Mouse (Mus musculus) left cerebral cortex, adult 18-20 months (tissue): Measurements from ENCODE around the gene Srrm3. TPM values are rescaled to one million over a fixed set of nuclear protein-coding genes. Genes with fewer than 3 reads are reported as not detected.
A peak's percentile ranks its signal among the peaks of the same experiment; 100 is the strongest.

Source experiments
- DNase-seq, 2 experiments: peaks; one replicate each; pipeline ENCODE4 v3.0.0; 2021 to 2022; ENCODE audit warnings: low spot score in 2 of 2, mixed read lengths in 1 of 2
- long read RNA-seq, 2 experiments: library from polyadenylated mRNA; stranded (forward); transcript quantifications; one replicate each; pipeline ENCODE4 v2.0.0; 2021
- total RNA-seq, 2 experiments: library from RNA; stranded (reverse); gene quantifications; 2 replicates each; pipeline ENCODE4 v1.2.3; 2021

Gene Srrm3
- total RNA-seq, result 10 to 100 TPM; 94.9 to 95.4 TPM
- long read RNA-seq, experiment 1, partial matches to known transcripts, result 21 of 49 reads
- long read RNA-seq, experiment 1, other reads (novel, unspliced or antisense), result 28 of 49 reads
- long read RNA-seq, experiment 2, partial matches to known transcripts, result 13 of 20 reads
- long read RNA-seq, experiment 2, other reads (novel, unspliced or antisense), result 7 of 20 reads

DNA sequence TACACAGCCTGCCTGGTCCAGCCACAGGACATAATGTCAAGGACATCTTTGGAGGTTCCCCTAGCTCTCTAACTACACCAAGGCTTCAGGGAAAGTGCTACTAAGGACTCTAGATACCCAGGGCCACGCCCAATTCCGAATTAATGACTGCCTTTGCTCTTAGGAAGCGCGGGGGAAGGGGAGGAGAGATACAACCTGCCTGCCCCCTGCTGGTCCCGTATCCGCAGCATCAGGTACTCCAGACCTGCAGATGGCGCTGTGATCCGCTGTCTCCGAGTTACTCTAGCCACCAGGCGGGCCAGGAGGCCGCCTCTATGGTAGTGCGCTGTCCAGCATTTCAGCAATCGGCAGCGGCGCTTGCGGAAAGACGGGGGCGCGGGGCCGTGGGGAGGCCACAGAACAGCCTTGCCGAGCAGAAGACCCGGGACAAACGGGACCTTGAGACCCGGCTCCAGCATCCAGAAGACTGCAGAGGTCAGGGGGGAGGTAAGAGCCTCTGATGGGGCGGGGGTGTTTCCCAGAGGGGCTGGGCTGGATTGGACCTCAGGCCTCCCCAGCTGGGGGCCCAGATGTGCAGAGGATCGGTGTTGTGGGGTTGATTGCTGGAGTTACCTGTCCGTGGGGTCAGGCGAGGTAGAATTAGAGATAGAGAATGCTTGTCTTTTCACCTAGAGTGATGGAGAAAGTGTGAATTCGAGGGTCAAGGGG lies at the start of gene Srrm3:
Srrm3 (plus strand) TSS at position 336 of the 708 bp plus-strand sequence.
- peak; percentile 94 to 96 for DNase-seq

DNA sequence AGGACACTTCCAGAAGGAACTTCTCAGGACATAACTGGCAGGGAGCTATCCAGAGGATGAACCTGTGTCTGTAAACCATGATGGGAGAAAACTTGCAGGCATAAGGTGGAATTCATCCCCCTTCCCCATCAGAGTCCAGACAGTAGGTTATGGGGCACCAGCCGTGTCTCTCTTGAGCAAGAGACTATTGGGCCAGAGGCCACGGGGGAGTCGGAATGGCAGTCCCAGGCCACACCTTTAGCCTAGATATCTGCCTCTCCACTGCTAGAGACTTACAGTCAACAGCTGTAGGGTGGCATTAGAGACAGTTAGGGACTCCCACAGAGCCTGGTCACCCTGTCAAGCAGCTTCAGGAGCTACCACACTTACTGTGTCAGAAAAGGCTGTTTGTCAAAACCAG lies 44.8 kb upstream of the Srrm3 start:
- no peak for DNase-seq

DNA sequence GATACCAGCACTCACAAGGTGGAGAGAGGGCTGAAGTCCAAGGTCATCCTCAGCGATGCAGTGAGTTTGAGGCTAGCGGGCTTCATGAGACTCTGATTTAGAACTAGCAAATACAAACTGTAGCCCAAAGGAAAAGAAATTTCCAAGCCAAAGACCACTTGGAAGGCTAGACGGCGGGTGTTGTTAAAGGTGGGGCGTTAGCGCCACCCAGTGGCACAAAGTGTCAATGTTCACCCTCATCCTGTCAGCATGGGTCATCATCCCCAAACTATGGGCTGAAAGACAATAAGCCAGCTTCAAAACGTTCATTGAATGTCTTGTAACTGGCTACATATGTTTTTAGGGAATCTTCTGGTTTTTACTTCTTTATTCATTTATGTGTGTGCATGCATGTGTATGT lies 43.2 kb upstream of the Srrm3 start:
- peak; percentile 72 to 75 for DNase-seq

DNA sequence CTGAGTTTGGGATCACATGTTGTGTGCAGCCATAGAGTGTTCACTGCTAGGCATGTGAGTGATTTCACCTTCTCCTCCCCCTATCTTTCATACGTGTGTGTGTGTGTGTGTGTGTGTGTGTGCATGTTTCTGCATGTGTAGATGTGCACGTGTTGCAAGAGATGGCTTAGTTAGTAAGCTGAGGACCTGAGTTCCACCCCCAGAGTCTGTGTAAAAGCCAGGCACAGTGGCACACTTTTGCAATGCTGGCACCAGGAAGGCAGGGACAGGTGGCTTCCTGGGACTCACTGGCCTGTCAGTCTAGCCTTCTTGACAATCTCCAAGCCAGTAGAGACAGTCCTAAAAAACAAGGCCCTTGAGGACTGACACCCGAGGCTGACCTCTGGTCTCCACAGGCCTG lies 41.7 kb upstream of the Srrm3 start:
- no peak for DNase-seq

DNA sequence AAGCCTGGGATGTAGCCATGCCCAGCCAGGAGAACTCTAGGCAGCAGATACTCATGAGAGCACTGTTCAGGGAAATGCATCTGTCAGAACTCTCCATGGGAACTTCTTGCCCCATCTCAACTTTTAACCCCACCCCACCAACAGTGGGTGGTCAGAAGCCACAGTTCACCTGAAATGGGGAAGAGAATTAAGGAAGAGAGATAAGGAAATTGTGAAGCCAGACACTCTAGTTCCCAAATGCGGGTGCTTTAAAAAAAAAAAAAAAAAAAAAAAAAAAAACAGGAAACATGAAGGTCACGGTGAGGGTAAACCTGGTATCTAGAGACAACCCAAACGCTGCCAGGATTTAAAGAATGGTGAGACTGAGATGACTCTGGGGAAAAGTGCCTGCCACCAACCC lies 34.2 kb upstream of the Srrm3 start:
- DNase-seq, result no peak

DNA sequence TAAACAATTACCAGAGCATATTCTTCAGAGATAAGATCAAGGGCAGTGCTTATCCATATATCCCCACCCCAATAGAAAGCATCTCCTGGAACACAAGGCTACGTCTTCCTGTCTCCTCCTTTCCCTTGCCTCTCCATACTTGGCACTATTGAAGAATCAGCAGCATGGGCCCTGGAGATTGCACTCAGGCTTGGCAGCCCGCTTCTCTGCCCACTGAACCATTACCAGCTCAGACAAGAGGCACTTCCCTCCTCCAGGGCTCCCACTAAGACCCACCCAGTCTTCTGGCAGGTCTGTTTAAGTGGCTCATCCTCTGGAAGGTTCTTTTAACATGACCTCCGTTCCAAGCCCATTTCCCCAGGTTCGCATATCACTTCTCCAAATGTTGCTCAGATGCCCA lies 30.1 kb upstream of the Srrm3 start:
- no peak for DNase-seq

DNA sequence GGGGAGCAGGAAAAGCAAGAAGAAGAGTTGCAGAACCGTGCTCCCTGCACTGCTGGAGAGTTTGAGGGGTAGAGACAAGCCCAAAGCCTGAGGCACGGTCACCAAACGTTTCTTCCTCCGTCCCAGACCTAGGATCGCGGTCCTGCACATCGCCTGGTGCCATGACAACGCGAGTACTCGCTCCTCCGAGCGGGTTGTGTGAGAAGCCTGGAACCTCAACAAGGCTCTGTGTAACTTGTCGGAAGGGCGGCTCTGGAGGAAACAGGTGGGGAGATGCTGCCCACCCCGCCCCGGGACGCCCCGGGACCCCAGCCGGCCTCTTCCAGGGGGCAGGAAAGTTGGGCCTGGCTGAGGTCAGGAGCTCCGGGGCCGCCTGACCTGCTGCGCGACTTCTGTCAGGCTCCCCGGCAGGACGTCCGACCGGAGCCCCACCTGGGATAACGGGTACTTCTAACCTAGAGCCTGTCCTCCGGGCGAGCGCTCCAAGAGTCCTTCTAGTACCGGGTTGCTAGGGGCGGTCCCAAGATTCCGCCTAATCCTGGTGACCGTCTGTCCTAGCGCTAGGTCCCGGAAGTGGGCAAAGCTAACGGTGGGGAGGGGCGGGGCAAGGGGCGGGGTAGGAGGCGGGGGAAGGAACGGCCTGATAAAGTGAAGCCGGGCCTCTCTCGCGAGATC lies 28.8 kb upstream of the Srrm3 start, which contains the start of gene Styxl1:
Styxl1 (minus strand) TSS at position 590 of the 675 bp plus-strand sequence.
- peak in 1 of 2 experiments; percentile 32 for DNase-seq

DNA sequence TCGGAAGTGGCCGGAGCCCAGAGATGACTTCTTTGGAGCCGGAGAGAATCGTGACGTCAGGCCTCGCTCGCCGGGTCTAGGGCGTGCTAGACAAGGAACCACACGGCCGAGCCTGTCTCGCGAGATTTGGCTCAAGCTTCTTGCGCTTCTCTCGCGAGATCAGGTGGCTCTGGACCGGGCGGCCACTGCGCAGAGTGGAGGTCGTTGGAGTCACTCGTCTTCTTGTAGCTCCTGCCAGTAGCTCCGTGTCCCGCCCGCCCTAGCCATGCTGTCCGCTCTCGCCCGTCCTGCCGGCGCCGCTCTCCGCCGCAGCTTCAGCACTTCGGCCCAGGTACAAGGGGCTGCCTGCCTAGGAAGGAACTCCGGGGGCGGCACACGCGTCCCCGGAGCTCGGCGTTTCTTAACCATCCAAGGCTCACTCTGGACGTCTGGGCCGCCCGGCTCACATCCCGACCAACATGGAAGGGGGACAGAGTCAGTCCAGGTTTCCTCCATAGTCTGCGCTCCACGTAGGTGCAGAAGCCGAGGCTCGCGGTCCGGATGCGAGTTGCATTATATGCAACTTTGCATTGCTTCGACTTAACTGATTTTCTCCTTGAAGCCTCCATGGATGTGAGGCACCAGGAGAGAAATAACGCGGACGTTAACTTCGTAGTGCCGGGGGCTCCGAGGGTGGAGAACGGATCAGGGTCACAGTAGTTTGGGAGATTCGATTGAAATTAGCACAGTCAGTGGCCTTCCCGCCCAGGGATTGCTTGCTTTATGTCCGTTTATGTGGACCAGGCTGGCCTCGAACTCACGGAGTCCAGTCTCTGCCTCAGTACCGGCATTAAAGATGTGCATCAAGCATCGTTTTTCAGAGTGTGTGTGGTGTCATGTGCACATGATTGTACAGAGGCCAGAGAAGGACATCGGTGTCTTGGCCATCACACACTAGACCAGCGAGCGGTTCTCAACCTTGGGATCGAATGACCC lies 27.9 kb upstream of the Srrm3 start, which contains the start of gene Mdh2:
Mdh2 (plus strand) TSS at position 10 of the 975 bp plus-strand sequence.
- DNase-seq, result peak; percentile 99

DNA sequence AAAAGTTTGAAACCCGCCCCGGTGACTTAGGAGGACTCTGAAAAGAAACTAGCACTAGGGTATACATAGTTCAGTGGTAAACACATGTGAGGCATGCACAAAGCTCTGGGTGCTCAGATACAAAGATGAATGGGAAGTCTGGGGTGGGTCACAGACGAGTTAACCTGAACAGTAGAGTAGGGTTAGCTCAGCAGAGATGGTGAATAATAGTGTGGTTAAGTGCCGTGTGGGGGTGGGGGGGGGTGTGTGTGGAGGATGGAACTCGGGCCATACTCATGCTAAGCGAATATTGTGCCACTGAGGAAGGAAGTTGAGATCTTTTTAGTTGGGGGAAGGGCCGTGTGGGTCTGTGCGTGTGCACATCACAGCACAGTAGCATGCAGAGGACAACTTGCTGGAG lies 26.4 kb upstream of the Srrm3 start:
- no peak for DNase-seq

DNA sequence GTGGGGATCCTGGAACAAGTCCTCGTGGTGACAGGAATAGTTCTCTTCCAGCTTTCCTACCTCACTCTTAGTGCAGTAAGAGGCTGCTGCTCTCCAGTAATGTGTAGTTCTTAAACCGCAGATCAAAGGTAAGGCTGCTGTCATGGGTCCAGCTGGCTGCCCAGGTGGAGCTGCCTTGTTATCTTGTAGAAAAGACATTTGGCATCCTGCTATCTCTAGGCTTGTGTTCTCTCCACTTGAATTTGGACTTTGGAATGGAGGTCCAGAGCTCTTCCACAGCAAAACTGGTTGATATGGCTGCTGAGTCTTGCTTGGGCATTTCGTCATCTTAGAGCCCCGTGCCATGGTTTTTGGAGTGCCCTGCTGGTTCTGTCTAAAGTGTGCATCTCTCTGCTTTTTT lies 23.8 kb upstream of the Srrm3 start:
- no peak for DNase-seq

DNA sequence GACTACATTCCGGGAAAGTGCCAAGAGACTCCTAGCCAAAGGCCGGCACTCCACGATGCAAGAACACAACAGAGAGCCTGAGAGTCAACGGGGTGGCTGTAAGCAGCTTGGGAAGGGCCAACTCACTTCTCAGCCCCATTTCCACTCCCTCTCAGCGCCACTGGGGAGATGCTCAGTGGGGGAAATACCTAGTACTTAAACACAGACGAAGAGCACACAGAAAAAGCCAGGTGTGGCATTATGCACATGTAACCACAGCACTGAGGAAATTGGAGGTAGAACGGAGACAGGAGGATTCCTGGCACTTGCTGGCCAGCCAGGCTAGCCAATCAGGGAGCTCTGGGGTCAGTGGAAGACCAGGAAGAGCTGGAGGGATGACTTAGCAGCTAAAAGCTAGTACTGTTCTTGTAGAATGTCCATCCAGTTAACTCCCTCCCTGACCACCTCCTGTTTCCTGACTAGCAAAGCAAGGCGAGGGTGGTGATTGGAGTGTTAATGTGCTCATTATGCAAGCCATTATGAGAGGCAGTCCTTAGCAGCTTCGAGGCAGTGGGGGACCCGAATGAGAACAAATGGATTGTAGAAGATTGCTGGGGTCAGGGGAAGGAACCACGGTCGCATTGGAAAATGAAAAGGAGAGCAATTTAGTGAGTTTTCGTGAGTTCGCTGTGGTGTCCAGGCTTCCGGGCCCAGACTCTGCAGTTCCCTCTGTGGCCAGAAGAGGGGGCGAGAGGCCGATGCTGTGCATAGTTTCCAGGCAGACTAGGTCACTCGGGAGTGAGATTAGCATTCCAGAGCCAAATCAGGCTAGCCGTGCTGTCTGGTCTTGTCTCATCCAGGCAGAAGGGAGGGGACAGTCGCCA lies 12.5 kb upstream of the Srrm3 start:
- peak; percentile 91 to 94 for DNase-seq

DNA sequence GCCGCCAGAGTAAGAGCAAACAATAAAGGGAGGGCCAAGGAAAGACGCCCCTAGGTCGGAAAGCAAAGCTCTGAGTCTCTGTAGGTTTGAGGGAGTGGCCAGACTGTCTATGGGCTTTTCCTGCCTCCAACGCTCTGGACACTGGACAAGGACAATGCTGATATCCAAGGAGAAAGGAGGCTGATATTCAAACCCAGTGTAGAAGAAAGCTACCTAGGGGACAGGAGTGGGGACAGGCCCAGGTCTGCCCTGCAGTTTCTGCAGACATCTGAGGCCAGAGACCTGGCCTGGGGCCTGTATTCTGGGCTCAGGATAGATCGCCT lies 11.9 kb upstream of the Srrm3 start:
- no peak for DNase-seq

DNA sequence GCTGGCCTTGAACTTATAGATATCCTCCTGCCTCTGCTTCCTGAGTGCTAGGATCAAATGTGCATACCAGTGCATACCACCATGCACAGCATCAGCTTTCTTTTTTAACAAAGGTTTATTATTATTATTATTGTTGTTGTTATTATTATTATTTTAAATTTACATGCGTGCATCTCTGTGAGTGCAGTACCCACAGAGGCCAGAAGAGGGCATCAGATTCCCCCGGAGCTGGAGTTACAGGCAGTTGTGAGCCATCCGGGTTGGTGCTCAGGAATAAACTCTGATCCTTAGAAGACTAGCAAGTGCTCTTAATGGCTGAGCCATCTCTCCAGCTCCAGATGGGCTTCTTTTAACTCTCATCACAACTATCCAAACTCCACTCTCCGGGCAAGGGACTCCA lies 6.9 kb upstream of the Srrm3 start:
- peak in 1 of 2 experiments; percentile 34 for DNase-seq

DNA sequence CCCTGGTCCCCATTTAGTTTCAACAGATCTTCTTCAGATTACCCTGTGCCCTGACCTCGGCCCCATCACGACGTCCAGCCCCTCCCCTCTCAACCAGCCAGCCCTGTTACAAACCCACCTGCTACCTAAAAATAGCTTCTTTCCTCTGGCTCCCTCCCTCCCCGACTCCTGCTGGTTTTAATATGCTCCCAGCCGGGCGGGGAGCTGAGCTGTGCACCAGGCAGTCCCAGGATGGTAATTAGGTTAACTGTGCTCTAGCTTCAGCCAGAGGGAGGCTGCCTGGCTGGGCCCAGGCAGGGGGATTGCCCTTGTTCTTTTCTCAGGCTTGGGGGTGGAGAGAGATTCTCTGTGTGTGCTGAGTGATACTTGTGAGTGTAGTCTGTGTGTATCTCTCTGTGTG lies 5.8 kb upstream of the Srrm3 start:
- no peak for DNase-seq

DNA sequence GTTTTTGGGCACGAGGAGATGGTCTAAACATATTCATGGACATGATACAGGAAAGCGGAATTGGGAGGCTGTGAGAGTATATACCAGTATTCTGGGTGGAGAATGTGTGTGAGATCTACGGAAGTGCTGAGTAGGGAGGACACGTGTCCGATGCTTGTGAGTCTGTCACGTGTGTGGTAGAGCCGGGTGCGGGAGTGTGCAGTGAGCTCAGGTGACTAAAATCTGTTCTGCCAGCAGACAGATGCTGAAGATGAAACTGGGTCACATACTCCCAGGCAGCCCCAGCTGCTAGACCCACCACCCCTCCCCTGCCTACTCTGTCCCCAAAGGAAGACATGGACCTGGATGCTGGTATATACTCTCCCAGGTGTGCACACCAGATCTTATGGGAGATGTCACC lies 4.0 kb upstream of the Srrm3 start:
- DNase-seq, result no peak

DNA sequence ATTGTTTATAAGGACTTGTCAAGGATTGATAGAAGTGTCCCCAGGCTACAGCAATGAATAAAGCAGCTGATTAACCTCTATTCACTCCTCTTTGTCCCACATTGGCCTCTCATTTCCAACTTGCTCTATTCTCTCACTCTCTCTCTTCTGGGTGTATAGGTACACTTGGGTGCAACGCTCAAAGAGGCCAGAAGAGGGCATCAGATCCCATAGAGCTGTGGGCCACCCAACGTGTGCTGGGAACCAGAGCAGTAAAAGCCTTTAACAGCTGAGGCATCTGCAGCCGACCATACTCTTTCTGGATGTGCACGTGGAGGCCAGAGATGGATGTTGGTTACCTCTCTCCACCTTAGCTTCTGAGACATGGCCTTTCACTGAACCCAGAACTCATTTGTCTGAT lies 3.6 kb upstream of the Srrm3 start:
- DNase-seq, result no peak

DNA sequence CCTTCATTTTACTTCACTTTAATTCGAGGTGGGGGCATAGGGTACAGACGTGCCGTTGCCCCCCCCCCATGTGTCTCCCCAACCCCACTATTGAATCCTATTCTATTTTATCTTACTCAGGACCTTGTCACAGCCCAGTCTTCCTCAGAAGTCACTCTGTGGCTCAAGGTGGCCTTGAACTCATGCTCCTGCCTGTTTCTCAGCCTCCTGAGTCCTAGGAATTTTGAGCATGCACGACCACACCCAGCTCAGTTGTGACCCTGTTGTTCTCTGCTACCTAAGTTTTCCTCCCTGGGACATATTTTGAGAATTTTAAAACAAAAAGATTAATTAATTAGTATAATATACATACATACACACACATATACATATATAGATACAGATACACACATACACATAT lies 3.0 kb upstream of the Srrm3 start:
- no peak for DNase-seq

DNA sequence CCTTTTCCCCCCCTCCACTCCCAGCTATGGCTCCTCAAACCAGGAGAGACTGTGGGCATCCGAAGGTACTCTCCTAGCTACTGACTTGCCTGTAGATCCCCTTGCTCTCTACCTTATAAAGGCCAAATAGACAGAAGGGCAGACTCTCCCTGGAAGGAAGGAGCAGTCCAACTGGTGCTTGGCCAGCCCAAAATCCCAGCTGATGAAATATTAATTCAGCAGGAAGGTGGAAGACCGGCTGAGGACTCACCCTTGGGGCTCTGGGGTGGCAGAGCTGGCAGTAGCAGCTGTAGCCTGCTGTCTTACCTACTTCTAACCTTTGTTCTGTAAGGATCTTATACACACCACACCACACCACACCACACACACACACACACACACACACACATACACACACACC lies 2.0 kb upstream of the Srrm3 start:
- DNase-seq, result no peak

DNA sequence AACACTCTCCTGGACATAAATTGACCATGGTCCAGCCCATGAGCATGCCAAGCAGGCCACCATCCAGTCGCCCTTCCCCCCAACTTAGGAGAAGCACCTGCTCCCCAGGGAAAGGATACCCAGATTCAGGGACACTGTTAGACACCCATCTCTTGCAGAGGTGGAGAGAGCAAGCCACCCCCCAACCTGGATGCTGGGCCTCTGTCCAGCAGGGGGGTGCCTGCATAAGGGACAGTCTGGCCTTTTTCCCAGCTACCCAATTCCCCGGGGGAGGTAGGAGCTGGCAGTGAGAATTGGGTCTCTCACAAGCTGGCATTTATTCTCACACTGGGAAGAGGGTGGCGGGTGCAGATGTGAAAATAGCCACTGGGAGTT lies 560 bp downstream of the Srrm3 start:
- DNase-seq, result peak; percentile 37 to 67

DNA sequence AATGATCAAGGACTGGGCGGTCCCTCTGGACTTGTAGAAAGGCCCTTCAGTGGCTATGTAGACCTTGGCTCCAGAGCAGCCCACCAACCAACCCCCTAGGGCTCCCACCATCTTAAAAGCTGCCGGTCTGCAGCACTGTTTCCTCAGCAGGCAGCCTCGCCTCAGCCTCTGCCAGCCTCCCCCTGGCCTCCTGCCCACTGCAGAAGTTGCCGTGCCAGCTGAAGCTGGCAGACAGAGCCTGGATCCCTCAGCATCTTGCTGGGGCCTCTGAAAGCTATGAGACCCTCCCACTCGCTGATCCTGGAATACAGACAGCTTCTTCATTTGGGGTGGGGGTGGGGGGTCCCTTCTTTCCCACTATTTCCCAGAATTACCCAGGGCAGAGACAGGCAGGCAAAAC lies 6.3 kb downstream of the Srrm3 start:
- peak; percentile 77 to 83 for DNase-seq
